Mouse (Mus musculus) neural tube, embryonic 15.5 days (tissue): ENCODE results near the gene Cebpa. TPM values are rescaled to one million over a fixed set of nuclear protein-coding genes. Genes with fewer than 3 reads are reported as not detected.

ENCODE experiments used
- ATAC-seq: fragments of 200-750 bp; cut with Nextera tagmentation; 2 replicates; pipeline ENCODE4 v1.8.0; 2017; ENCODE audit warnings: mild to moderate bottlenecking, moderate TSS enrichment, moderate library complexity; ENCODE audit not compliant: low FRiP score
- H3K27ac ChIP-seq: fragments of 300-500 bp; sonication (generic); replicated peaks from 2 replicates; pipeline ENCODE4 v1.5.1; 2015; ENCODE audit warnings: mild to moderate bottlenecking, inconsistent platforms
- H3K27me3 ChIP-seq: fragments of 300-500 bp; sonication (generic); replicated peaks from 2 replicates; pipeline ENCODE4 v1.6.1; 2015; ENCODE audit warnings: inconsistent platforms
- H3K36me3 ChIP-seq: fragments of 300-500 bp; sonication (generic); 2 replicates; pipeline ENCODE4 v1.6.1; 2015; ENCODE audit warnings: inconsistent platforms
- H3K4me1 ChIP-seq: fragments of 300-500 bp; sonication (generic); 2 replicates; pipeline ENCODE4 v1.6.1; 2015; ENCODE audit warnings: inconsistent platforms
- H3K4me2 ChIP-seq: fragments of 300-500 bp; sonication (generic); 2 replicates; pipeline ENCODE4 v1.6.1; 2015; ENCODE audit warnings: inconsistent platforms, mild to moderate bottlenecking, moderate library complexity
- H3K4me3 ChIP-seq: fragments of 300-500 bp; sonication (generic); replicated peaks from 2 replicates; pipeline ENCODE4 v1.5.1; 2015; ENCODE audit warnings: mild to moderate bottlenecking, inconsistent platforms
- H3K9ac ChIP-seq: fragments of 300-500 bp; sonication (generic); replicated peaks from 2 replicates; pipeline ENCODE4 v1.6.1; 2015; ENCODE audit warnings: mild to moderate bottlenecking, inconsistent platforms
- H3K9me3 ChIP-seq: fragments of 300-500 bp; sonication (generic); replicated peaks from 2 replicates; pipeline ENCODE4 v1.6.1; 2016; ENCODE audit warnings: inconsistent platforms
- WGBS: fragments of 180-500 bp; shearing (Covaris S2); methylation state at CpG from one replicate; pipeline ENCODE4 v1.1.7; 2015; ENCODE audit warnings: mixed read lengths; 5-methylcytosine and 5-hydroxymethylcytosine counted together
- microRNA-seq: library from miRNA; unstranded; fragments of <30 nt; microRNA quantifications from one replicate; pipeline ENCODE4, GENCODE M21; 2017
- polyA plus RNA-seq: library from polyadenylated mRNA; unstranded; fragments of >200 nt; fragmentation: Nextera tagmentation; extraction: Ambion mirVana; gene quantifications from 2 replicates; pipeline ENCODE4 v1.2.1, GENCODE M21; 2015

Gene Cebpa
- polyA plus RNA-seq, 1 experiment from 2014 or later, result 0.74 TPM

DNA sequence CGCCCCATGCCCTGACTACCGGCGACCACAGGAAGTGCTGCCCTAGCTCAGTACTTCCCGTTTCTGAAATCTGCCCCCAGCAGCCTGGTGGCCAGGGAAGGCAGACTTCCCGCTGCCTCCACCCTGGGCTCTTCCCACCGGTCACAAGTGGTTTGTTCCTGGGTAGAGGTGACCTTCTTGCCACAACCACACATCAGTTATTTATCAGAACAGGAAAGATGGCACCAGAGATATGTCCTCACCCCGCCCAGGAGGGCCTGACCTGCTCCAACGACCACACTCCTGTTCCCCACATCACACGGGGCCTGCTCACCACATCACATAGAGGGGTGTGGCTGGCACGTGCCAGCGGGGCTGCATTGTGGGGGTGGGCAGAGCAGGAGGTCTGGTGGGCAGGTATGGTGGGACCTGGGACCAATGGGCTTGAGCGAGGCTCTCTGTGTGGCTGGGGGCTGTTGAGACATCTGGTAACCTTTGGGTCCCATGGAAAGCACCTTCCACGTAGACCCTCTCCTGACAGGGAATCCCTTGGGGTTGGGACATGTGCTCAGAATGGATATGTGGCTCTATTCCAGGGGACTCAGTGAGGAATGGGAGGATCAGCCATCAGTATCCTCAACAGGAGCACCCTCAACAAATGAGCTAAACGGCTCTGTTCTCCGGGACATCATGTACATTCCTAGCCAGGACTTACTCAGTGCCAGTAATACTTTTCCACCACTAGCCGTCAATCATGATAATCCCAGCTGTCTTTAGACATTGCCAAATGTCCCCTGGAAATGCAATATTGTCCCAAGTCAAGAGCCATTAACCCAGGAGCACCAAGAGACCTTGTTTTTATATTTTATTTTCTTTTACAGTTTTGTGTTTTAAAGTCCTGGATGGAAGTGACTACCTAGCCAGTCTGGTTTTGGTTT is 37.7 kb downstream of the Cebpa start:
- Histone ChIP-seq H3K36me3 (no peaks in the 10 kb centered on the region), H3K4me1 (no peaks in the 10 kb centered on the region), H3K27ac (no peak overlapping the region), H3K4me3 (no peak overlapping the region), H3K4me2 (no peak overlapping the region), H3K9me3 (no peaks in the 10 kb centered on the region), H3K27me3 (no peaks in the 10 kb centered on the region), H3K9ac (no peak overlapping the region)
- 72% methylated on average over 16 of the region's 16 CpGs for WGBS
- no peak for ATAC-seq

DNA sequence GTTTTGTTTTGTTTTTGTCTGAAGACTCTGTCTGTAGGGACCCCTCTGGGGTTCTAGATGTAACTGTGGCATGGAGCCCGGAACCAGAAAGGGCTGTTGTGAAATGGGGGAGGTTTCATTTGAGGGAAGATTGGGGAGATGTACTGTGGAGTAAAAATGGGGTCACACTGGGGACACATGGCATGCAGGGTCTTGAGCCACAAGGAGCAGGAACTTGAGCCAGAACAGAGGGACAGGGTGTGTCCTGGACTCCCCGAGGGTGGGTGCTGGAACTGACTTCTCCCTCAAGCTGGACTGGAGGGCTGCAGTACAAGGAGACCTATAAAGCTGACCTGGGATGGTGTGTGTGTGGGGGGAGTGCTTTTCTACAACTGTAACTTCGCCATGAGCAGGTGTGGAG is 38.4 kb downstream of the Cebpa start:
- Histone ChIP-seq H3K27ac (no peak overlapping the region), H3K9me3 (no peaks in the 10 kb centered on the region), H3K4me1 (no peaks in the 10 kb centered on the region), H3K9ac (no peak overlapping the region), H3K36me3 (no peaks in the 10 kb centered on the region), H3K4me3 (no peak overlapping the region), H3K4me2 (no peak overlapping the region), H3K27me3 (no peaks in the 10 kb centered on the region)
- ATAC-seq, result no peak
- 73% methylated on average over 3 of the region's 3 CpGs for WGBS

DNA sequence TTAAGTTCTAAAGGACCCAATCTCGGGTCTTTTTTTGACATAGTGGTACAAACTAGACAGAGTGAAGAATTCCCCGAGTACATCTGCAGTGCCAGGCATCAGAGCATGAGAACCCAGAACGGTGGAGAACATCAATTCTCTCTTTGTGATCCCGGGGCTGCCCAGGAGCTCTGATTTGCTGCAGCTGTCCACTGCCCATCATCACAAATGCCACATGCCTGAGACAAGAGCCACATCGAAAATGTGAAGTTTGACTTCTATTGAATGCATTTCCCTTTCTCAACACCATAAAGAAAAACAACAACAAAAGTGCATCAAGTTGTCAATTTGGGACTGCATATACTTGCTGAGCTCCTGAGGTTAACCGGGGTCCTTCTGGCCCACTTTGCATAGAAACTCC is 43.4 kb downstream of the Cebpa start:
- H3K27ac ChIP-seq, result no peak overlapping the region
- no peaks in the 10 kb centered on the region for H3K4me1 ChIP-seq
- no peaks in the 10 kb centered on the region for H3K9me3 ChIP-seq
- 79% methylated on average over 6 of the region's 6 CpGs for WGBS
- H3K4me3 ChIP-seq, result no peak overlapping the region
- no peaks in the 10 kb centered on the region for H3K27me3 ChIP-seq
- H3K4me2 ChIP-seq, result no peak overlapping the region
- H3K36me3 ChIP-seq, result no peaks in the 10 kb centered on the region
- no peak overlapping the region for H3K9ac ChIP-seq
- ATAC-seq, result no peak

DNA sequence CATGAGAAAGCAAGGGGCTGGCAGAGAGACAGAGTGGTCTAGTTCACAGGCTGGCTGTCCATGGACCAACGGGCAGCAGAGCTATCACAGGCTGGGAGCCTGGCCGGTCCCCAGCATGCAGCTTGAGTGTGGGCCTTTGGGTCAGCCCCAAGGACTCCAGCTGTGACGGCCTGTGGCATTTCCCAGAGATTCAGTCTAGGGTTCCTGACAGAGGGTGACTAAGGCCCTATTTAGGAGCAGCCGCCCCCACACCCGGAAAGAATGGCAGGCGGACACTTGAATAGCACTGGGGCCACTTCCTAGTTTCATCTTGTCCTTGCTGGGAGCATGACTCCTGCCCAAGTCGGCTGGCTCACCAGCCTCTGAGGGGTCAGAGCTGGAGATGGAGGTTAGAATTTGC is 44.5 kb downstream of the Cebpa start:
- Histone ChIP-seq H3K27me3 (no peaks in the 10 kb centered on the region), H3K36me3 (no peaks in the 10 kb centered on the region), H3K4me1 (no peaks in the 10 kb centered on the region), H3K9me3 (no peaks in the 10 kb centered on the region), H3K9ac (no peak overlapping the region), H3K4me3 (no peak overlapping the region), H3K4me2 (no peak overlapping the region), H3K27ac (no peak overlapping the region)
- 78% methylated on average over 7 of the region's 7 CpGs for WGBS
- ATAC-seq, result no peak

DNA sequence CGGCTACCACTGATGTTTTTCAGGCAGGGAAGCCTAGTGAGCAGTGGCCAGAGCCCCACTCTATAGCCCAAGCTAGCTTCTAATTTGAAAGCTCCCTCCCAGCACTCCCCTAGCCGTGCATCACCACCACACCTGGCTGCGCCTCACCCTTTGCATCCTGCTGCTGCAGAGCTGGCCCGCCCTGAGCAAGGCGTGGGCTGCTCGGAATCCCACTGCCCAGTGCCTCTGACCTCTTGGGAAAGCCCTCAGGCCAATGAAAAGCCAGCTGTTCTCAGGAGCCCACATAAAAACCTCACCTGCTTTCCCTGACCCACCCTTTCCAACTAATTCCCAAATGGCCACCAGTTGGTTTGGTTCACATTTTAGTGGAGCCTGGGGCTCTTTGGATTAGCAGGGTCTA is 45.0 kb downstream of the Cebpa start:
- H3K27ac ChIP-seq, result no peak overlapping the region
- H3K4me1 ChIP-seq, result no peaks in the 10 kb centered on the region
- H3K9me3 ChIP-seq, result no peaks in the 10 kb centered on the region
- no peaks in the 10 kb centered on the region for H3K36me3 ChIP-seq
- H3K9ac ChIP-seq, result no peak overlapping the region
- 88% methylated on average over 6 of the region's 6 CpGs for WGBS
- H3K27me3 ChIP-seq, result no peaks in the 10 kb centered on the region
- no peak overlapping the region for H3K4me3 ChIP-seq
- ATAC-seq, result no peak
- no peak overlapping the region for H3K4me2 ChIP-seq

DNA sequence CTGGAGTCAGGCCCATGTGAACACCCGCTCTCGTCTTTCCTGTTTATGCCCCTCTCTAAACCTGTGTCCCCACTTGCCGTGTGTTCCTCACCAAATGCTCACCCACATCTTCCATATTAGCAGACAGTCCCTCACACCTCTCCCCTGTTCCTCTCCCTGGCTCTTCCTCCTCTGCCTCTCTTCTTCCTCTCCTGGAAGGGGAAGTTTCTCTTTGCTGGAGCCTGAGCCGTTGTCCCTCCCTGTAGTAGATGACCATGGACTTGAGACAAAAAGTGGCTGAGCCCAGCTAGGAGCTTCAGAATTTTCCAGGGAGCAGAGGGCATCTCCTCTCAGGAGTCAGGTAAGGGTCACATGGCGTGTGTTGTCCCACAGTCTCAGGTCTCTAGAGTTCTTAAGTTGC is 47.9 kb downstream of the Cebpa start:
- no peak overlapping the region for H3K9ac ChIP-seq
- no peak for ATAC-seq
- no peak overlapping the region for H3K4me2 ChIP-seq
- no peaks in the 10 kb centered on the region for H3K9me3 ChIP-seq
- H3K27ac ChIP-seq, result no peak overlapping the region
- H3K36me3 ChIP-seq, result no peaks in the 10 kb centered on the region
- 0 out of 2 replicates have a peak, but pooled peaks cover under 1% of the 10 kb centered on the region for H3K4me1 ChIP-seq
- 85% methylated on average over 5 of the region's 5 CpGs for WGBS
- H3K4me3 ChIP-seq, result no peak overlapping the region
- no peaks in the 10 kb centered on the region; the same call in 1 of the 2 replicates for H3K27me3 ChIP-seq

DNA sequence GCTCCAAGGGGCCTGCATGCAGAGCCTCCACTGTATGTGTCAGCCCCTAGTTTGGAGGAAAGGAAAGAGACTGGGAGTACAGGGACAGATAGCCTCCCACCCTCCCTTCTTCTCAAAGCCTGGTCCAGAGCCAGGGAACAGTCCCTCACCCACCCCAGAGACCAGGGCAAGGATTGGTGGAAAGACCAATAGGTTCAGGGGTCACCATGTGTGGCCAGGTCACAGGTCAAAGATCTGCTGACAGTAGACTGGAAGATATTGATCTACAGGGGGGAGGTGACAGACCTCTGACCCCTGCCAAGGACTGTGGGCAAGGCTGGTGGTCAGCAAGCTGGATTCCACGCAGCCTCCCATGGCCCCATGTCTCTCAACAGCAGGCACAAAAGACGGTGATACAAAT is 48.8 kb downstream of the Cebpa start:
- H3K4me2 ChIP-seq, result no peak overlapping the region
- no peak for ATAC-seq
- H3K4me3 ChIP-seq, result no peak overlapping the region
- 63% methylated on average over 2 of the region's 2 CpGs for WGBS
- H3K9ac ChIP-seq, result no peak overlapping the region
- peaks cover 8% of the 10 kb centered on the region for H3K27me3 ChIP-seq
- no peaks in the 10 kb centered on the region for H3K9me3 ChIP-seq
- 0 out of 2 replicates have a peak, but pooled peaks cover 3% of the 10 kb centered on the region for H3K4me1 ChIP-seq
- H3K27ac ChIP-seq, result no peak overlapping the region
- H3K36me3 ChIP-seq, result no peaks in the 10 kb centered on the region

DNA sequence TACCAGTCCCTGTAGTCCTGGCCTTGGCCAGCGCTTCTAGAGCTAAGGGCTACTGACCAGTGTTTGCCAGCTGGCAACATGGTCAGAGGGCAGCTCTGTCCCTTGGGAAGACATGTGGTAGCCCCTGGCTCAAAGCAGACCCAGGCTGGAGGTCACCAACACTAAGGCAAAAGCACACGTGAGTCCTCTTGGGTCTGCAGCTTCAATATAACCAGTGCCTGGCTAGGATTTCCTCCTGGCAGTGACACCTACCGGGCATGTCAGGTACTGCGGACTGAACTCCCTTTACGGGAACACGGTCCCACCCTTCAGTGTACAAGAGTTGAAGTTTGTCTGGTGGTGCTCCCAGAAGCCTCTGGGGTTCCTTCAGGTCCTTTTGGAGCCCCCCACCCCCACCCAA is 50.2 kb downstream of the Cebpa start:
- no peak overlapping the region for H3K27ac ChIP-seq
- H3K9me3 ChIP-seq, result no peaks in the 10 kb centered on the region
- H3K4me3 ChIP-seq, result no peak overlapping the region
- H3K27me3 ChIP-seq, result peaks cover 11% of the 10 kb centered on the region
- no peak overlapping the region for H3K9ac ChIP-seq
- no peak overlapping the region for H3K4me2 ChIP-seq
- WGBS, result 14% methylated on average over 6 of the region's 6 CpGs
- H3K36me3 ChIP-seq, result no peaks in the 10 kb centered on the region
- 0 out of 2 replicates have a peak, but pooled peaks cover 3% of the 10 kb centered on the region for H3K4me1 ChIP-seq
- peak; percentile 39; the same call in 1 of the 2 replicates for ATAC-seq

Small RNAs within 50 kb of the gene (microRNA-seq; reads per million reads assigned to microRNA genes)
- not detected for gene Gm25033

Other genes starting within 250 kb of the Cebpa start
- gene Pepd, start 206.9 kb upstream of the Cebpa start, polyA plus RNA-seq, result 67.5 and 74.9 TPM in 2 replicates
- gene Cebpg, start 62.7 kb upstream of the Cebpa start, polyA plus RNA-seq, result 27.5 and 29.5 TPM in 2 replicates
- 24.1 and 25.6 TPM in 2 replicates for gene Slc7a10, start 67.1 kb downstream of the Cebpa start, polyA plus RNA-seq
- gene Lrp3, start 96.2 kb downstream of the Cebpa start, polyA plus RNA-seq, result 22.7 and 28.2 TPM in 2 replicates
- 18.8 and 19.3 TPM in 2 replicates for gene Gpatch1, start 199.1 kb downstream of the Cebpa start, polyA plus RNA-seq
- 4.6 and 9.2 TPM in 2 replicates for gene Rhpn2, start 214.9 kb downstream of the Cebpa start, polyA plus RNA-seq